Comparison of ENCODE assay signal across 17 mouse cellular contexts in the genomic region with DNA sequence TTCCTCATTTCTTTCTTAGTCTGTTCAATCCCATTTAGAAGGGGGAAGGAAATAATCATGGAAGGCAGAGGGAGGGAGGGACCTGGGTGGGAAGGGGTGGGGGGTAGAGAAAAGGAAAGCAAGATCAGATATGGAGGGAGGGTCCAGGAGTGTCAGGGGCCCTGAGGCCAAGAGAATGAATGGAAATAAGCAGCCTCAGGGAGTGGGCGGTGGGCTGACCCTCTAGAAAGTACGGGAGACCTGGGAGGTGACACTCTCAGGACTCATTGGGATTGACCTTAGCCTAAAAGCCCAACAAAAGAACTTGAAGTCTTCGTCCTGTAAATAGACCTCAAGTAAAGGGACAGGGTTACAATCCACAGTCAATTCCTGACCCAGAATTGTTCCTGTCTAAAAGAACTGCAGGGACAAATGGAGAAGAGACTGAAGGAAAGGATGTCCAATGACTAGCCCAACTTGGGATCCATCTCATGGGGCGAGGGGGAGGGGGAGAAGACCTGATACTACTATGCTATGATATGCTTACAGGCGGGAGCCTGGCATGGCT.
"Had no signal": no experiment of that assay in that cellular context is flagged by ENCODE, and none has a peak within 500 bp of the region (broad histone marks: within the 10 kb centered on the region; RNA-seq: fewer than 3 reads in every experiment).

No protein-coding gene starts in this region.

- H3K36me3 ChIP-seq: liver, embryonic 15.5 days; lung, embryonic 15.5 days; midbrain, embryonic 13.5 days; midbrain, embryonic 15.5 days; neural tube, embryonic 13.5 days; neural tube, embryonic 15.5 days; stomach, embryonic 15.5 days had no signal

- DNase-seq: liver, postnatal 0 days; lung, adult 2 months; lung, postnatal 14 days; lung, postnatal 36 days; right cerebral cortex, postnatal 14 days; thymus, adult 2 months; thymus, postnatal 25 days had no signal

- H3K4me1 ChIP-seq: liver, embryonic 15.5 days; lung, embryonic 15.5 days; megakaryocyte, embryonic 14.5 days; midbrain, embryonic 13.5 days; midbrain, embryonic 15.5 days; neural tube, embryonic 13.5 days; neural tube, embryonic 15.5 days; stomach, embryonic 15.5 days had no signal

- H3K4me3 ChIP-seq: liver, embryonic 15.5 days; lung, embryonic 15.5 days; megakaryocyte, embryonic 14.5 days; midbrain, embryonic 13.5 days; midbrain, embryonic 15.5 days; neural tube, embryonic 13.5 days; neural tube, embryonic 15.5 days; stomach, embryonic 15.5 days had no signal

- H3K27ac ChIP-seq: liver, embryonic 15.5 days; lung, embryonic 15.5 days; macrophage; midbrain, embryonic 13.5 days; midbrain, embryonic 15.5 days; neural tube, embryonic 13.5 days; neural tube, embryonic 15.5 days; stomach, embryonic 15.5 days; stomach, postnatal 0 days had no signal

- H3K27me3 ChIP-seq: liver, embryonic 15.5 days; lung, embryonic 15.5 days; megakaryocyte, embryonic 14.5 days; midbrain, embryonic 13.5 days; midbrain, embryonic 15.5 days; neural tube, embryonic 13.5 days; neural tube, embryonic 15.5 days; stomach, embryonic 15.5 days had no signal
